Mouse (Mus musculus) frontal cortex, postnatal 25 days (tissue): ENCODE results near the gene Reg4.
A peak's percentile ranks its signal among the peaks of the same experiment; 100 is the strongest.

Experiments
- DNase-seq, 2 experiments: peaks; one replicate each; pipeline ENCODE4 v3.0.0; 2022; ENCODE audit warnings: low spot score in 2 of 2

The Reg4 gene

GRCm38 (mm10) chr3:98237240-98237639 is 15.3 kb downstream of the Reg4 start:
- DNase-seq, result no peak

DNA sequence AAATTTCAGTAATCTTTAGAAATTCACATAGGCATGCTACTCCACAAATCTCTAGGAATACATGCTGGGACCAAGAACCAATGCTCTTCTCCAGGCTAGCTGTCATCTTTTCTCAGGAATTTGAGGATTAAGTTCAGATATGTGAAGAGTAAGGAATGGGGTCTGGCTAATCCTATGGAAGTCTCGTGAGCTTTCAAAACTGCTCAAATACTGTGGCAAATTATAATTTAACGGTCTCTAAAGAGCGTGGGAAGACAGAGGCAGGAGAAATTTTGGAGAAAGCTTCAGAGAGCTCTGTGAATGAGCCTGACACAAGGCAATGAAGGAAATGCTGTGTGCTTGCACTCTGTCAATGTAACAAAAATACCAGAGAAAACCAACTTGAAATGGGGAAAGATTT is 16.2 kb downstream of the Reg4 start:
- DNase-seq, result no peak

DNA sequence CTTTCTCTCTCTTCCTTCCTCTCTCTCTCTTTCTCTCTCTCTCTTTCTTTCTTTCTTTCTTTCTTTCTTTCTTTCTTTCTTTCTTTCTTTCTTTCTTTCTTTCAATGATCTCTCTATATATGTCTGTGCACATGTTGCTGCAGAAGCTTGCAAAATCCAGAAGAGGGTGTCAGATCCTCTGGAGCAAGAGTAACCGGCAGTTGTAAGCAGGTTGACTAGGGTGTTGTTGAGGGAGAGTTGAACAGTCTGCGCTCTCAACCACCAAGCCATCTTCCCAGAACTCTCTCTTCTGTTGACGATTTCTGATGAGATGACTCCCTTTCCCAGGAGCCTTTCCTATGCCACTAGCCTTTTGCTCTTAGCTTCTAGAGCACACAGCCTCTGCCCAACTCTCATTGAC is 20.1 kb downstream of the Reg4 start:
- DNase-seq, result no peak

DNA sequence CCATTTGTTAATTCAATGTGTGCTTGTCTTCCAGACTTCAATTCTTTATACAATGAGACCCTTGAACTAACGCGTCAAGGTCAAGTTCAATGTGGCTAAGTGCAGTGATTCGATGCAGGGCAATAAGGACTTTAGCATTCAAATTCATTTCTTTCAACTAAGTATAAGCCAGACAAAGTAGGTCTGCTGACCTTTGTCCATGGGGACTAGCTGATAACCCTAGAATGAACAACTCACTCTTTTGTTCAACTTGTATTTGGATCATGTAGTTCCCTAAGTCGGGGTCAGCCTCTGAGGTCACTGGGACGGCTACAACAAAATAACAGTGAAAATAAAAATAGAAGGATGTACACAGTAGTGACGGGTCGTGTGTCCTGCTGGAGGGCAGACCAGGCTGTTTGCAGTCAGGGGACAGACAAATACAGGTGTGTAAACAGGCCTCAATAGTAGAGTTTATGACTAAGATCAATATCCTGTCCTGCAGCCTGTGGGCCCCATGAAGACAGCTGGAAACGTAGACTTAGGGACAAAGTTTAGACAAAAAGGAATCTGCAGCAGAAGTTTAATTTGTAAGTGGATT is 20.6 kb downstream of the Reg4 start:
- DNase-seq, result no peak

- no peak for DNase-seq
Measured at GRCm38 (mm10) chr3:98245892-98246291, 23.9 kb downstream of the Reg4 start.

GRCm38 (mm10) chr3:98246985-98247751 is 25.2 kb downstream of the Reg4 start:
- no peak for DNase-seq

- DNase-seq, result no peak
Measured at GRCm38 (mm10) chr3:98249378-98249777, 27.4 kb downstream of the Reg4 start.

DNA sequence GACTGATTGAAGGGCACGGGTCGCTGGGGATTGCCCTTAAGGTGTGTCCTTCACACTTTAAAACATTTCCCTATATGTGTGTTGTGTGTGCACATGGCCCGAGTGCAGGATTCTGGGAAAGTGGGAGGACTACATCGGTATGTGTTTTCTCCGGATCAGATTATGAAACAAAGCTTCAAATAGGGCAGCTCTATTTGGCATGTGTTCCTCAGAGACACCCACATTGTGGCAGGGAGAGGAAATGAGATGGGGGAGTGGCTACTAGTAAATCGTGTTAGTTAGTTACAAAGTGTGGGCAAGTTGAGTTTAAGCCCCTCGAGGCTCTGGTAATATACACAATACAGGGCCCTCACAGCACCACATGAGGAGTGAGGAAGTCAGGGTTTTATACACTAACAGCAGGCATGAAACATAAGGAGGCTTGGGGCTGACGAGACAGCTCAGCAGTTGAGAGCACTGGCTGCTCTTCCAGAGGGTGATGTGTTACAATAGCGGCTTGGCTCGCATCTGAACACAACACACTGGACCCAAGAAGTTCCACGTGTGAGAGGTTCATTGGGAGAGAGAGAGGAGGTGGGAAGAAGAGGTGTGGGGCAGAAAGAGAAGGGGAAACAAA is 28.0 kb downstream of the Reg4 start:
- DNase-seq, result no peak

- no peak for DNase-seq
Measured at GRCm38 (mm10) chr3:98254059-98254458, 32.1 kb downstream of the Reg4 start.

DNA sequence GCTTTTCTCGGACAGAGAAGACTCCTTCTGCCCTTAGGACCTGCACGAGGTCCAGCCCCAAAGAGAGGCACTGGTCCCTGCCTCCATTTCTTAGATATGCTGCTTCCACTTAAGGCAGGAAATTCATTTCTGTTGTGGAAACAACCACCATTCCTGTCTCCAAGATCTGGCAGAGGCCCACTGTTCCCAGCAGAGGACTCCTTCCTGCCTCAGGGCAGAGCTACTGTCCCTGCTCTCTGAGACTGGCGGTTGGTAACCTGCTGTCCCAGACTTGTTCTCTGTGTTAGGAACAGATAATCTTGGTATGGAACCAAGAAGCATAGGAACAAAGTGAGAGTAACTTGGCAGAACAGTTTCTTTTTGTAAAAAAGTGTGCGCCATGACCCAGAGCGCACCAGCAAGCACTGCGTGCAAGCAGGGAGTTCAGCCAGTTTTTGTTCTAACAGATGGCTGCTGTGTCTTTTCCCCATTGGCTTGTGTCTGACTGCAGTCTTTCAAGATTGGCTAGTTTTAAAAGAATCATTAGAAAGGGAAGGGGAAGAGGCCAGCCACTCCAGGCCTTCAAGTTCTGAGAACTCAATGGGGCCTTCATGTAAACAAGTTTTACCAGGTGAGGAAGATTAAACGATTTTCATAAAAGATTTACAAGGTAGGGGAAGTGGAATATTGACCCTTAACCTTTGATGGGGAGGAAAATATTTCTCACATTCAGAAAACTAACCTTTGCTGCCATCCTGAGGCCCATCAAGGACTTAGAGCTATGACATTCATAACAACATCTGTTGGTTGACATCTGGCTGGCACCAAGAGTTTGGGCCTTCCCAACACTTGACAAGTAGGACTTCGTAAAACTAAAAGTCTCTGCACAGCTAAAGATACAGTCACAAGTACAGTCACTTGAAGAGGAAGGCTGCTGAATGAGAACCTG is 33.0 kb downstream of the Reg4 start:
- DNase-seq, result no peak

DNA sequence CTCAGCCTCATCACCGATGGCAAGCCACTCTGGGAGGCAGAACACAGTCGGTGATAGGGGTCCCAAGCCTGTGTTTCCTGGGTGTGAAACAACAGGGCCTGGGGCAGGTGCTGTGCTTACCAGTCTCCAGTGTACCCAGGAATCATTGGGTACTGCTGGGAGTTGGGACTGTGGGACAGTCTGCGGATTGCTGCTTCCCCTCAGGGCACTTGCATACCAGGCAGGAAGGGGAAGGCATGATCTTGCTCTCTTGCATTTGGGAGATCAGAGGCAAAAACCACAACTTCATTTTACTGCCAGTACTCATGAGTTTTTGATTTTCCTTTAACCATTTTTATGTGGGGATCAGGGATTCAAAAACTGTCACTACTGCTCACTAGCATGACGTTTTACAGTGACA is 36.8 kb downstream of the Reg4 start:
- no peak for DNase-seq

DNA sequence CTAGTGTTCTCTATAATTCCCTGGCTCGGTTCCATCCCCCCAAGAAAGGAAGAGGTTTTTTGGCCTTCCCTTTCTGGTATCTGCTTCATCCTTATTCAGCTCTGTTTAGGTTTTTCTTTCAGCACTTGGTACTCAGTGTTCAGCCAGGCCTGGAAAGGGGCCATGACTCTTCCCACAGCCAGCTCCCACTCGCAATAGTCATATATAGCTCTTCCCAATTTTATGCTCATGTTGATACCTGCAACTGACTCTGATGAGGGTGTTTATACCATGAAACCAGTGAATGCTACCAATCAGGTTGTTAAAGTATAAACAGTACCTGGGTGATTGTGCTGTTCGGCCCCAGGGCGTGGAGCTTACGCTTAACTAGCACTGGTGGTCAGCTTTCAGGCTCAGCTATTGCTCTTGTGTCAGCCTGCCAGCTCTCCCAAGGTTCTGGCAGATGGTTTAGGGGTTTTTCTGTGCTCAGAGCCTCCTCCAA is 37.4 kb downstream of the Reg4 start:
- peak in 1 of 2 experiments; percentile 14 for DNase-seq

- DNase-seq, result no peak
Measured at GRCm38 (mm10) chr3:98260534-98260933, 38.6 kb downstream of the Reg4 start.

DNA sequence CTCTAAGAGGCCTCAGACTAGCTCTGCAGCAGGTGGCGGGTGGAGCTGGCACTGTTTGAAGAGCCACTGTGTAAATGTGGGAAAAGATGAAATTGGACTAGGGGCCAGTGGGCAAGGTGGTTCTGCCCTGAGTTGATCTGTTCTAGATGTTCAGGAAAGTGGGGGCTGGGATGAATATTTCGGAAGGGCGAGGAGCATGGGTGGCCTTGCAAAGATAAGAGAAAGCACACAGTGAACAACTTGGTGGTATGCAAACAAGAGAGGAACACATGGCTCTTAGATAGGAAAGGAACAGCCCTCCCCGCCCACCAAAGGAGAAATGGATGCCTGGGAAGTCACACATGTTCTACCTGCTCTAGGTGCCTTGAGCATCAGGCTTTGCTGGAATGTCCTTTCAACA is 39.5 kb downstream of the Reg4 start:
- no peak for DNase-seq

GRCm38 (mm10) chr3:98262133-98262532 is 40.2 kb downstream of the Reg4 start:
- DNase-seq, result no peak

- DNase-seq, result no peak
Measured at GRCm38 (mm10) chr3:98267249-98267651, 45.3 kb downstream of the Reg4 start.

- DNase-seq, result no peak
Measured at GRCm38 (mm10) chr3:98273623-98274398, 51.9 kb downstream of the Reg4 start.

- no peak for DNase-seq
Measured at GRCm38 (mm10) chr3:98279682-98280081, 57.7 kb downstream of the Reg4 start.

- DNase-seq, result peak in 1 of 2 experiments; percentile 6
Measured at GRCm38 (mm10) chr3:98280204-98280932, 58.4 kb downstream of the Reg4 start, which contains the start of gene Hmgcs2. Hmgcs2 (plus strand) TSS chr3:98280435.

GRCm38 (mm10) chr3:98280933-98281678 is 59.1 kb downstream of the Reg4 start:
- peak in 1 of 2 experiments; percentile 30 for DNase-seq
